17 mouse cellular contexts compared by ENCODE assay signal in the genomic region with DNA sequence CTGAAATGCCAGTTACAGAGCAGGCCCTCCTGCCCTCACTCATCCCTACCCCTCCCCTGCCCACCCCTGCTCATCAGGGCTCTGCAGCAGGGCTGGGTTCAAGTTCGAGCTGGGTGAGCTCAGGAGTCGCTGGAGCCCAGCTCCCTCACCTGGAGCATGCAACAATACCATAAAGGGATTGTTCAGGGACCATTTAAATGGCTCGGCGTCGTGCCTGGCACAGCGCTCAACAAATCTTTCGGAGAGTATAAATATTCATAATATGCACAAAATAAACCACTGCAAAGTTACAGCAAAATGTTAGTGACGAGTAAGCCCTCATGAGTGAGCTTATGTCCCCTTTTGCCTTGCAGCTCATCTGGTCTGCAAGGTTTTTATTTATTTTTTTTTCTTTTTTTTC. TPM values are rescaled to one million over a fixed set of nuclear protein-coding genes. Genes with fewer than 3 reads are reported as not detected.
"Had no signal": no experiment of that assay in that cellular context is flagged by ENCODE, and none has a peak within 500 bp of the region (broad histone marks: within the 10 kb centered on the region; RNA-seq: fewer than 3 reads in every experiment).

No protein-coding gene starts in this region.

- H3K27ac ChIP-seq: neural tube, embryonic 13.5 days; neural tube, embryonic 15.5 days; stomach, embryonic 15.5 days; stomach, postnatal 0 days had no signal

- H3K4me3 ChIP-seq: neural tube, embryonic 13.5 days; neural tube, embryonic 15.5 days; stomach, embryonic 15.5 days had no signal

- DNase-seq: retina, postnatal 1 day; right cerebral cortex, adult 18-20 months; right cerebral cortex, postnatal 14 days; right cerebral cortex, postnatal 25 days; right cerebral cortex, postnatal 4 days; spleen, adult 18-20 months; thymus, adult 18-20 months; thymus, adult 2 months; thymus, postnatal 14 days; thymus, postnatal 25 days; thymus, postnatal 36 days; thymus, postnatal 4 days had no signal

RNA-seq across cellular contexts. Expression of a gene that starts 25.1 kb away (rescaled TPM):
- total RNA-seq: neutrophil, adult 5-6 weeks had no signal

RNA-seq across cellular contexts. Expression of a gene that starts 40.5 kb away (rescaled TPM):
- total RNA-seq: neutrophil, adult 5-6 weeks had no signal
